Mouse (Mus musculus): ENCODE results near the gene Oasl2. TPM values are rescaled to one million over a fixed set of nuclear protein-coding genes. Genes with fewer than 3 reads are reported as not detected.
"Not testable (repeated sequence)": the region's sequence is repeated elsewhere in the genome, so short reads cannot be mapped to it uniquely, and the experiment has no call there.

Gene Oasl2
- polyA plus RNA-seq, 1 experiment from 2014 or later = 1.8 TPM

GRCm38 (mm10) chr5:114941138-114941537, 44.4 kb downstream of the Oasl2 start:
- ATAC-seq (ENCODE audit: insufficient number of reproducible peaks, low FRiP score, low TSS enrichment, low read depth); H3K9ac ChIP-seq (ENCODE audit: low read length); H3K4me3 ChIP-seq (ENCODE audit: low read depth, low read length); H3K9me3 ChIP-seq (ENCODE audit: control insufficient read depth, low read length); H3K27ac ChIP-seq (replicated peaks; ENCODE audit: low read depth, low read length); DNase-seq (ENCODE audit: low spot score); H3K36me3 ChIP-seq (ENCODE audit: control insufficient read depth, insufficient read depth, low read length); H3K4me2 ChIP-seq (ENCODE audit: low read depth, severe bottlenecking); H3K27me3 ChIP-seq (ENCODE audit: control insufficient read depth, insufficient read depth, low read length); H3K4me1 ChIP-seq (ENCODE audit: control insufficient read depth, insufficient read depth, low read length): not testable (repeated sequence)
- 60% methylated on average over 3 of the region's 3 CpGs for WGBS

- Histone ChIP-seq H3K36me3 (ENCODE audit: control insufficient read depth, insufficient read depth, low read length) (no peaks in the 10 kb centered on the region; the same call in 1 of the 2 replicates), H3K9ac (ENCODE audit: low read length) (peak within 1 kb of the TSS; percentile 93), H3K4me2 (ENCODE audit: low read depth, severe bottlenecking) (peak within 1 kb of the TSS; percentile 79), H3K4me3 (ENCODE audit: low read depth, low read length) (peak within 1 kb of the TSS; percentile 94), H3K27ac (replicated peaks; ENCODE audit: low read depth, low read length) (peak within 1 kb of the TSS; percentile 73; the same call in 1 of the 2 replicates), H3K27me3 (ENCODE audit: control insufficient read depth, insufficient read depth, low read length) (no peaks in the 10 kb centered on the region), H3K4me1 (ENCODE audit: control insufficient read depth, insufficient read depth, low read length) (0 out of 2 replicates have a peak, but pooled peaks cover 3% of the 10 kb centered on the region), H3K9me3 (ENCODE audit: control insufficient read depth, low read length) (0 out of 2 replicates have a peak, but pooled peaks cover 2% of the 10 kb centered on the region)
- DNase-seq (ENCODE audit: low spot score) (peak; percentile 89), ATAC-seq (ENCODE audit: insufficient number of reproducible peaks, low FRiP score, low TSS enrichment, low read depth) (peak; percentile 88)
- 1% methylated on average over 39 of the region's 39 CpGs for WGBS
Measured at GRCm38 (mm10) chr5:114942074-114942765, 45.5 kb downstream of the Oasl2 start, which contains the start of gene 2210016L21Rik. TSS of gene 2210016L21Rik (plus strand) at chr5:114942158.

- peak overlapping the region; percentile 94 for H3K4me3 ChIP-seq (ENCODE audit: low read depth, low read length)
- 0 out of 2 replicates have a peak, but pooled peaks cover 3% of the 10 kb centered on the region for H3K4me1 ChIP-seq (ENCODE audit: control insufficient read depth, insufficient read depth, low read length)
- 0 out of 2 replicates have a peak, but pooled peaks cover 2% of the 10 kb centered on the region for H3K9me3 ChIP-seq (ENCODE audit: control insufficient read depth, low read length)
- peaks cover 4% of the 10 kb centered on the region; the same call in 1 of the 2 replicates for H3K36me3 ChIP-seq (ENCODE audit: control insufficient read depth, insufficient read depth, low read length)
- no peaks in the 10 kb centered on the region for H3K27me3 ChIP-seq (ENCODE audit: control insufficient read depth, insufficient read depth, low read length)
- H3K9ac ChIP-seq (ENCODE audit: low read length) = peak overlapping the region; percentile 93
- H3K27ac ChIP-seq (replicated peaks; ENCODE audit: low read depth, low read length) = no peak overlapping the region
- DNase-seq (ENCODE audit: low spot score) = no peak
- no peak for ATAC-seq (ENCODE audit: insufficient number of reproducible peaks, low FRiP score, low TSS enrichment, low read depth)
- 44% methylated on average over 4 of the region's 4 CpGs for WGBS
- H3K4me2 ChIP-seq (ENCODE audit: low read depth, severe bottlenecking) = peak overlapping the region; percentile 79
Measured at GRCm38 (mm10) chr5:114942766-114943130, 46.0 kb downstream of the Oasl2 start.

DNA sequence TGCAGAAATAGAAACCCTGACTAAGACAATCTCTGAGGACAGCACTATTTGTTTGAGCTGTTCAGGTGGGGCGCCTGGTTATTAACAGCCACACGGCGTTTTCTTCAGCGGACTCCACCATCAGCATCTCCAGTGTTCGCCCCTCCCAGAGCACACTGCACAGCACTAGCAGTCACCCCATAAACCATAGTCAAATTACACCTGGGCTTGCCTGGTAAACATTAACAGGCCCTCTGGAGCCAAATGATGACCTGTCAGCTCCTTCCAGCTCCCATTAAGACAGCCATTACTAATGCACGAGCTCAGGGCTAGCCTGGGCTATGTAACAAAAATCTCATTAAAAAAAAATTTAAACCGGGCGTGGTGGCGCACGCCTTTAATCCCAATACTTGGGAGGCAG, 48.3 kb downstream of the Oasl2 start:
- Histone ChIP-seq H3K4me3 (ENCODE audit: low read depth, low read length) (no peak overlapping the region), H3K9ac (ENCODE audit: low read length) (no peak overlapping the region), H3K36me3 (ENCODE audit: control insufficient read depth, insufficient read depth, low read length) (peaks cover 22% of the 10 kb centered on the region), H3K27ac (replicated peaks; ENCODE audit: low read depth, low read length) (no peak overlapping the region), H3K4me1 (ENCODE audit: control insufficient read depth, insufficient read depth, low read length) (0 out of 2 replicates have a peak, but pooled peaks cover 3% of the 10 kb centered on the region), H3K27me3 (ENCODE audit: control insufficient read depth, insufficient read depth, low read length) (no peaks in the 10 kb centered on the region), H3K9me3 (ENCODE audit: control insufficient read depth, low read length) (no peaks in the 10 kb centered on the region), H3K4me2 (ENCODE audit: low read depth, severe bottlenecking) (no peak overlapping the region)
- DNase-seq (ENCODE audit: low spot score) = no peak
- 84% methylated on average over 10 of the region's 10 CpGs for WGBS
- ATAC-seq (ENCODE audit: insufficient number of reproducible peaks, low FRiP score, low TSS enrichment, low read depth) = no peak

DNA sequence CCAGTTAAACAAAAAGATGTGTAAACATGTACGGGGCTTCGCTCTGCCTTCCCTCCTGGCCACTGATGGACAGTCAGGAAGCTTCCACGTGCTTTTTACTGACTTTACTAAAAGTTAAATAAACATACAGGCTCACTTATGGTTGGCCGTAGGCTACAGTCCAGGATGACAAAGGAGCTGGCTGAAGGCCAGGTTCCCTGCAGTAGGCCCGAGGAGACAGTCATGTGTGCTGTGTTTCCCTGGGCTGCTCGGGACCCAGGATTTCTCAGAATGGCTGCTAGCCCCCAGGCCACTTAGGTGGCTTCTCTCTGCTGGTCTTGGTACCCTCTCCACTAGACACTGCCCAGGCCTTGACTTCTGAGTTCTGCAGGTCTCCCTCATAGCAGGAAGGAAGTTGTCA, 52.2 kb downstream of the Oasl2 start:
- peaks cover 22% of the 10 kb centered on the region for H3K36me3 ChIP-seq (ENCODE audit: control insufficient read depth, insufficient read depth, low read length)
- H3K4me3 ChIP-seq (ENCODE audit: low read depth, low read length) = no peak overlapping the region
- ATAC-seq (ENCODE audit: insufficient number of reproducible peaks, low FRiP score, low TSS enrichment, low read depth) (no peak), DNase-seq (ENCODE audit: low spot score) (no peak)
- 82% methylated on average over 6 of the region's 6 CpGs for WGBS
- H3K27ac ChIP-seq (replicated peaks; ENCODE audit: low read depth, low read length) = no peak overlapping the region
- no peak overlapping the region for H3K9ac ChIP-seq (ENCODE audit: low read length)
- no peaks in the 10 kb centered on the region for H3K9me3 ChIP-seq (ENCODE audit: control insufficient read depth, low read length)
- H3K27me3 ChIP-seq (ENCODE audit: control insufficient read depth, insufficient read depth, low read length) = no peaks in the 10 kb centered on the region
- no peak overlapping the region for H3K4me2 ChIP-seq (ENCODE audit: low read depth, severe bottlenecking)
- H3K4me1 ChIP-seq (ENCODE audit: control insufficient read depth, insufficient read depth, low read length) = no peaks in the 10 kb centered on the region; the same call in 1 of the 2 replicates

DNA sequence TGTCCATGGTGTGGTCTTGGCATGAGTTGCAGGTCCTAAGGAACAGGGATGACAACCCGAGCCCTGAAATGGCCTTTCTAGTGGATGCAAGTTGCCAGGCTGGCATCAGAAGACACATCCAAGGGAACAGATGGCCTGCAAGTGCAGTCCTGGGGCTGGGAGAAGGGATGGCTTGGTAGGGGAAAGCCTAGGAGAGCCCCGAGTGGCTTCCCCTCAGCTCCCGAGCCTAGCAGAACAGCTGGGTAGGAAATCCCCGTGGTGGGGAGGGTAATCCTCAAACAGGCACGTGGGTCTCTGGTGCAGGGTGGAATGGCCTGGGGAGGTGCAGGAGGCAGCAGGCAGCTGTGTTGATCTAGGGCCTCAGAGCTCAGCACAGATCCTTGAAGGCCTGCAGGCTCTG, 52.6 kb downstream of the Oasl2 start:
- Histone ChIP-seq H3K9me3 (ENCODE audit: control insufficient read depth, low read length) (no peaks in the 10 kb centered on the region), H3K4me3 (ENCODE audit: low read depth, low read length) (no peak overlapping the region), H3K9ac (ENCODE audit: low read length) (no peak overlapping the region), H3K36me3 (ENCODE audit: control insufficient read depth, insufficient read depth, low read length) (peaks cover 22% of the 10 kb centered on the region), H3K27me3 (ENCODE audit: control insufficient read depth, insufficient read depth, low read length) (no peaks in the 10 kb centered on the region), H3K27ac (replicated peaks; ENCODE audit: low read depth, low read length) (no peak overlapping the region), H3K4me2 (ENCODE audit: low read depth, severe bottlenecking) (no peak overlapping the region), H3K4me1 (ENCODE audit: control insufficient read depth, insufficient read depth, low read length) (no peaks in the 10 kb centered on the region; the same call in 1 of the 2 replicates)
- ATAC-seq (ENCODE audit: insufficient number of reproducible peaks, low FRiP score, low TSS enrichment, low read depth) = no peak
- DNase-seq (ENCODE audit: low spot score) = no peak
- 76% methylated on average over 5 of the region's 5 CpGs for WGBS

GRCm38 (mm10) chr5:114949812-114950211, 53.1 kb downstream of the Oasl2 start:
- Histone ChIP-seq H3K4me2 (ENCODE audit: low read depth, severe bottlenecking) (no peak overlapping the region), H3K27ac (replicated peaks; ENCODE audit: low read depth, low read length) (no peak overlapping the region), H3K36me3 (ENCODE audit: control insufficient read depth, insufficient read depth, low read length) (peaks cover 22% of the 10 kb centered on the region), H3K4me1 (ENCODE audit: control insufficient read depth, insufficient read depth, low read length) (no peaks in the 10 kb centered on the region; the same call in 1 of the 2 replicates), H3K9ac (ENCODE audit: low read length) (no peak overlapping the region), H3K4me3 (ENCODE audit: low read depth, low read length) (no peak overlapping the region), H3K27me3 (ENCODE audit: control insufficient read depth, insufficient read depth, low read length) (no peaks in the 10 kb centered on the region), H3K9me3 (ENCODE audit: control insufficient read depth, low read length) (no peaks in the 10 kb centered on the region)
- WGBS = 93% methylated on average over 9 of the region's 9 CpGs
- no peak for DNase-seq (ENCODE audit: low spot score)
- ATAC-seq (ENCODE audit: insufficient number of reproducible peaks, low FRiP score, low TSS enrichment, low read depth) = no peak

- Histone ChIP-seq H3K4me1 (ENCODE audit: control insufficient read depth, insufficient read depth, low read length) (no peaks in the 10 kb centered on the region; the same call in 1 of the 2 replicates), H3K36me3 (ENCODE audit: control insufficient read depth, insufficient read depth, low read length) (peaks cover 22% of the 10 kb centered on the region), H3K9ac (ENCODE audit: low read length) (no peak overlapping the region), H3K27me3 (ENCODE audit: control insufficient read depth, insufficient read depth, low read length) (no peaks in the 10 kb centered on the region), H3K4me2 (ENCODE audit: low read depth, severe bottlenecking) (no peak overlapping the region), H3K27ac (replicated peaks; ENCODE audit: low read depth, low read length) (no peak overlapping the region), H3K9me3 (ENCODE audit: control insufficient read depth, low read length) (no peaks in the 10 kb centered on the region), H3K4me3 (ENCODE audit: low read depth, low read length) (no peak overlapping the region)
- WGBS = 70% methylated on average over 12 of the region's 12 CpGs
- DNase-seq (ENCODE audit: low spot score) (no peak), ATAC-seq (ENCODE audit: insufficient number of reproducible peaks, low FRiP score, low TSS enrichment, low read depth) (no peak)
Measured at GRCm38 (mm10) chr5:114950669-114951068, 53.9 kb downstream of the Oasl2 start.
